ENCODE assay signal across 12 mouse cellular contexts in genomic region chr17:72265171-72266022, GRCm38 (mm10).
A peak's percentile ranks its signal among the peaks of the same experiment; 100 is the strongest.
DNase-seq lines count a peak whose midpoint lies in the region; ATAC-seq and TF ChIP-seq lines count a peak whose summit lies in the region.
"Had no signal": no experiment of that assay in that cellular context is flagged by ENCODE, and none has a peak within 500 bp of the region (broad histone marks: within the 10 kb centered on the region; RNA-seq: fewer than 3 reads in every experiment).

No protein-coding gene starts in this region.

- H3K36me3 ChIP-seq in kidney, embryonic 15.5 days: no peaks in the 10 kb centered on the region
- no peaks in the 10 kb centered on the region for H3K36me3 ChIP-seq in midbrain, embryonic 14.5 days (ENCODE audit: control insufficient read depth, insufficient read depth, low read length)
- no peaks in the 10 kb centered on the region for H3K36me3 ChIP-seq in midbrain, embryonic 16.5 days (ENCODE audit: control insufficient read depth, insufficient read depth, low read length)
- no peaks in the 10 kb centered on the region for H3K36me3 ChIP-seq in lung, postnatal 0 days (ENCODE audit: insufficient read depth, low read length)
- H3K36me3 ChIP-seq: embryonic facial prominence, embryonic 13.5 days; G1E; stomach, embryonic 15.5 days had no signal

- peak; percentile 9 for DNase-seq in adrenal gland, postnatal 14 days
- DNase-seq in adrenal gland, postnatal 25 days: no peak
- DNase-seq in kidney, postnatal 14 days: peak; percentile 5
- peak; percentile 56 for DNase-seq in midbrain, embryonic 14.5 days
- peak; percentile 21 for DNase-seq in lung, postnatal 0 days (ENCODE audit: low spot score)
- DNase-seq in thymus, postnatal 0 days (ENCODE audit: low spot score): no peak
- DNase-seq: cerebellum, adult 11 months had no signal

- H3K4me3 ChIP-seq in kidney, embryonic 15.5 days (replicated peaks): no peak overlapping the region
- no peak overlapping the region for H3K4me3 ChIP-seq in midbrain, embryonic 14.5 days (replicated peaks; ENCODE audit: low read depth, low read length)
- no peak overlapping the region for H3K4me3 ChIP-seq in midbrain, embryonic 16.5 days (ENCODE audit: low read depth, low read length)
- H3K4me3 ChIP-seq in lung, postnatal 0 days (ENCODE audit: low read depth, low read length): no peak overlapping the region
- H3K4me3 ChIP-seq: embryonic facial prominence, embryonic 13.5 days; stomach, embryonic 15.5 days had no signal

- H3K27me3 ChIP-seq in kidney, embryonic 15.5 days: no peaks in the 10 kb centered on the region
- no peaks in the 10 kb centered on the region; the same call in 1 of the 2 replicates for H3K27me3 ChIP-seq in midbrain, embryonic 14.5 days (ENCODE audit: control insufficient read depth, insufficient read depth, low read length)
- H3K27me3 ChIP-seq in midbrain, embryonic 16.5 days (ENCODE audit: control insufficient read depth, insufficient read depth, low read depth, low read length): no peaks in the 10 kb centered on the region
- no peaks in the 10 kb centered on the region for H3K27me3 ChIP-seq in lung, postnatal 0 days (replicated peaks; ENCODE audit: insufficient read depth, low read length)
- H3K27me3 ChIP-seq: embryonic facial prominence, embryonic 13.5 days; stomach, embryonic 15.5 days had no signal

- TF ChIP-seq EP300 in lung, postnatal 0 days (IDR thresholded peaks at IDR 0.05): no peak

- 78% methylated on average over 9 of the region's 9 CpGs for WGBS in kidney, embryonic 15.5 days
- WGBS in midbrain, embryonic 14.5 days: 88% methylated on average over 9 of the region's 9 CpGs
- 82% methylated on average over 9 of the region's 9 CpGs for WGBS in midbrain, embryonic 16.5 days
- WGBS in lung, postnatal 0 days: 54% methylated on average over 9 of the region's 9 CpGs

- H3K9me3 ChIP-seq in kidney, embryonic 15.5 days (replicated peaks): no peaks in the 10 kb centered on the region
- no peaks in the 10 kb centered on the region for H3K9me3 ChIP-seq in midbrain, embryonic 14.5 days (ENCODE audit: control insufficient read depth, low read length)
- H3K9me3 ChIP-seq in midbrain, embryonic 16.5 days (replicated peaks; ENCODE audit: control insufficient read depth, low read length, poor library complexity, severe bottlenecking): no peaks in the 10 kb centered on the region
- H3K9me3 ChIP-seq in lung, postnatal 0 days (ENCODE audit: low read length): no peaks in the 10 kb centered on the region
- H3K9me3 ChIP-seq: embryonic facial prominence, embryonic 13.5 days; stomach, embryonic 15.5 days had no signal

- no peak overlapping the region for H3K27ac ChIP-seq in kidney, embryonic 15.5 days
- no peak overlapping the region for H3K27ac ChIP-seq in midbrain, embryonic 14.5 days (replicated peaks; ENCODE audit: low read depth, low read length)
- H3K27ac ChIP-seq in midbrain, embryonic 16.5 days (ENCODE audit: low read length): no peak overlapping the region
- H3K27ac ChIP-seq in lung, postnatal 0 days (ENCODE audit: low read length): no peak overlapping the region
- H3K27ac ChIP-seq: embryonic facial prominence, embryonic 13.5 days; stomach, embryonic 15.5 days had no signal

- H3K4me2 ChIP-seq in kidney, embryonic 15.5 days: no peak overlapping the region
- no peak overlapping the region for H3K4me2 ChIP-seq in midbrain, embryonic 14.5 days (ENCODE audit: low read length)
- H3K4me2 ChIP-seq in midbrain, embryonic 16.5 days (ENCODE audit: low read length): no peak overlapping the region
- H3K4me2 ChIP-seq in lung, postnatal 0 days (replicated peaks; ENCODE audit: low read depth, low read length): no peak overlapping the region
- H3K4me2 ChIP-seq: embryonic facial prominence, embryonic 13.5 days; stomach, embryonic 15.5 days had no signal

- ATAC-seq in kidney, embryonic 15.5 days (replicated peaks; ENCODE audit: low FRiP score): no peak
- ATAC-seq in midbrain, embryonic 14.5 days (ENCODE audit: low FRiP score, low TSS enrichment): no peak
- ATAC-seq in midbrain, embryonic 16.5 days: no peak
- ATAC-seq in lung, postnatal 0 days: no peak

- TF ChIP-seq CTCF in lung, postnatal 0 days (IDR thresholded peaks at IDR 0.05): no peak

- H3K9ac ChIP-seq in kidney, embryonic 15.5 days: no peak overlapping the region
- H3K9ac ChIP-seq in midbrain, embryonic 14.5 days (replicated peaks; ENCODE audit: low read length): no peak overlapping the region
- no peak overlapping the region for H3K9ac ChIP-seq in midbrain, embryonic 16.5 days (ENCODE audit: low read depth, low read length)
- H3K9ac ChIP-seq in lung, postnatal 0 days (replicated peaks; ENCODE audit: low read depth): no peak overlapping the region
- H3K9ac ChIP-seq: embryonic facial prominence, embryonic 13.5 days; stomach, embryonic 15.5 days had no signal

- H3K4me1 ChIP-seq in kidney, embryonic 15.5 days: no peaks in the 10 kb centered on the region
- no peaks in the 10 kb centered on the region for H3K4me1 ChIP-seq in midbrain, embryonic 14.5 days (ENCODE audit: control insufficient read depth, insufficient read depth, low read length)
- H3K4me1 ChIP-seq in midbrain, embryonic 16.5 days (ENCODE audit: control insufficient read depth, insufficient read depth, low read length): no peaks in the 10 kb centered on the region
- H3K4me1 ChIP-seq in lung, postnatal 0 days (ENCODE audit: insufficient read depth, low read depth, low read length): no peaks in the 10 kb centered on the region
- H3K4me1 ChIP-seq: stomach, embryonic 15.5 days had no signal

Comparison
In these comparisons a context has a peak if more than half of its experiments do, and no peak if none do; other contexts are left out.
1. DNase-seq: peak in adrenal gland, postnatal 14 days (single experiment), kidney, postnatal 14 days (single experiment), midbrain, embryonic 14.5 days (single experiment) and lung, postnatal 0 days (single experiment); none in adrenal gland, postnatal 25 days (single experiment) and thymus, postnatal 0 days (single experiment).